Mouse (Mus musculus): Measurements from ENCODE around the gene Tekt2. TPM values are rescaled to one million over a fixed set of nuclear protein-coding genes. Genes with fewer than 3 reads are reported as not detected.

Tekt2 gene
- polyA plus RNA-seq, 1 experiment = 507 TPM

- TF ChIP-seq CTCF (IDR thresholded peaks at IDR 0.05; ENCODE audit: control insufficient read depth, insufficient read depth, insufficient replicate concordance, low read depth, low read length) (no peak), POLR2A (IDR thresholded peaks at IDR 0.05; ENCODE audit: control insufficient read depth, low read depth, low read length) (no peak)
- Histone ChIP-seq H3K27me3 (ENCODE audit: control insufficient read depth, insufficient read depth, low read length) (no peaks in the 10 kb centered on the region), H3K4me3 (ENCODE audit: control insufficient read depth, low read depth, low read length) (no peak overlapping the region), H3K36me3 (ENCODE audit: control insufficient read depth, insufficient read depth, low read length) (no peaks in the 10 kb centered on the region), H3K27ac (ENCODE audit: control insufficient read depth, insufficient read depth, low read depth, low read length) (no peak overlapping the region), H3K4me1 (ENCODE audit: control insufficient read depth, insufficient read depth, low read length) (peaks cover 3% of the 10 kb centered on the region)
Observed at GRCm38 (mm10) chr4:126316443-126317040, 8.9 kb downstream of the Tekt2 start.

- Histone ChIP-seq H3K36me3 (ENCODE audit: control insufficient read depth, insufficient read depth, low read length) (no peaks in the 10 kb centered on the region), H3K4me3 (ENCODE audit: control insufficient read depth, low read depth, low read length) (no peak overlapping the region), H3K27me3 (ENCODE audit: control insufficient read depth, insufficient read depth, low read length) (no peaks in the 10 kb centered on the region), H3K27ac (ENCODE audit: control insufficient read depth, insufficient read depth, low read depth, low read length) (no peak overlapping the region), H3K4me1 (ENCODE audit: control insufficient read depth, insufficient read depth, low read length) (peaks cover 3% of the 10 kb centered on the region)
- TF ChIP-seq POLR2A (IDR thresholded peaks at IDR 0.05; ENCODE audit: control insufficient read depth, low read depth, low read length) = no peak
- TF ChIP-seq CTCF (IDR thresholded peaks at IDR 0.05; ENCODE audit: control insufficient read depth, insufficient read depth, insufficient replicate concordance, low read depth, low read length) = no peak
Observed at GRCm38 (mm10) chr4:126315931-126316330, 9.6 kb downstream of the Tekt2 start.

- H3K4me3 ChIP-seq (ENCODE audit: control insufficient read depth, low read depth, low read length) = no peak overlapping the region
- H3K27me3 ChIP-seq (ENCODE audit: control insufficient read depth, insufficient read depth, low read length) = no peaks in the 10 kb centered on the region
- TF ChIP-seq POLR2A (IDR thresholded peaks at IDR 0.05; ENCODE audit: control insufficient read depth, low read depth, low read length) (no peak), CTCF (IDR thresholded peaks at IDR 0.05; ENCODE audit: control insufficient read depth, insufficient read depth, insufficient replicate concordance, low read depth, low read length) (no peak)
- H3K4me1 ChIP-seq (ENCODE audit: control insufficient read depth, insufficient read depth, low read length) = peaks cover 8% of the 10 kb centered on the region; the same call in 1 of the 2 replicates
- no peak overlapping the region for H3K27ac ChIP-seq (ENCODE audit: control insufficient read depth, insufficient read depth, low read depth, low read length)
- H3K36me3 ChIP-seq (ENCODE audit: control insufficient read depth, insufficient read depth, low read length) = no peaks in the 10 kb centered on the region
Observed at GRCm38 (mm10) chr4:126314393-126314792, 11.1 kb downstream of the Tekt2 start.

GRCm38 (mm10) chr4:126313202-126313601 is 12.3 kb downstream of the Tekt2 start:
- Histone ChIP-seq H3K4me1 (ENCODE audit: control insufficient read depth, insufficient read depth, low read length) (peaks cover 8% of the 10 kb centered on the region; the same call in 1 of the 2 replicates), H3K36me3 (ENCODE audit: control insufficient read depth, insufficient read depth, low read length) (no peaks in the 10 kb centered on the region), H3K4me3 (ENCODE audit: control insufficient read depth, low read depth, low read length) (no peak overlapping the region), H3K27ac (ENCODE audit: control insufficient read depth, insufficient read depth, low read depth, low read length) (no peak overlapping the region), H3K27me3 (ENCODE audit: control insufficient read depth, insufficient read depth, low read length) (no peaks in the 10 kb centered on the region)
- TF ChIP-seq CTCF (IDR thresholded peaks at IDR 0.05; ENCODE audit: control insufficient read depth, insufficient read depth, insufficient replicate concordance, low read depth, low read length) (no peak), POLR2A (IDR thresholded peaks at IDR 0.05; ENCODE audit: control insufficient read depth, low read depth, low read length) (no peak)

- H3K27me3 ChIP-seq (ENCODE audit: control insufficient read depth, insufficient read depth, low read length) = no peaks in the 10 kb centered on the region
- TF ChIP-seq POLR2A (IDR thresholded peaks at IDR 0.05; ENCODE audit: control insufficient read depth, low read depth, low read length) = no peak
- TF ChIP-seq CTCF (IDR thresholded peaks at IDR 0.05; ENCODE audit: control insufficient read depth, insufficient read depth, insufficient replicate concordance, low read depth, low read length) = no peak
- H3K4me1 ChIP-seq (ENCODE audit: control insufficient read depth, insufficient read depth, low read length) = peaks cover 8% of the 10 kb centered on the region; the same call in 1 of the 2 replicates
- no peaks in the 10 kb centered on the region for H3K36me3 ChIP-seq (ENCODE audit: control insufficient read depth, insufficient read depth, low read length)
- no peak overlapping the region for H3K27ac ChIP-seq (ENCODE audit: control insufficient read depth, insufficient read depth, low read depth, low read length)
- no peak overlapping the region for H3K4me3 ChIP-seq (ENCODE audit: control insufficient read depth, low read depth, low read length)
Observed at GRCm38 (mm10) chr4:126311566-126312200, 13.8 kb downstream of the Tekt2 start.

- no peaks in the 10 kb centered on the region for H3K27me3 ChIP-seq (ENCODE audit: control insufficient read depth, insufficient read depth, low read length)
- TF ChIP-seq CTCF (IDR thresholded peaks at IDR 0.05; ENCODE audit: control insufficient read depth, insufficient read depth, insufficient replicate concordance, low read depth, low read length) (no peak), POLR2A (IDR thresholded peaks at IDR 0.05; ENCODE audit: control insufficient read depth, low read depth, low read length) (no peak)
- H3K27ac ChIP-seq (ENCODE audit: control insufficient read depth, insufficient read depth, low read depth, low read length) = no peak overlapping the region
- no peak overlapping the region for H3K4me3 ChIP-seq (ENCODE audit: control insufficient read depth, low read depth, low read length)
- peaks cover 8% of the 10 kb centered on the region; the same call in 1 of the 2 replicates for H3K4me1 ChIP-seq (ENCODE audit: control insufficient read depth, insufficient read depth, low read length)
- H3K36me3 ChIP-seq (ENCODE audit: control insufficient read depth, insufficient read depth, low read length) = no peaks in the 10 kb centered on the region
Observed at GRCm38 (mm10) chr4:126310344-126310743, 15.1 kb downstream of the Tekt2 start.

- Histone ChIP-seq H3K4me1 (ENCODE audit: control insufficient read depth, insufficient read depth, low read length) (peaks cover 8% of the 10 kb centered on the region; the same call in 1 of the 2 replicates), H3K4me3 (ENCODE audit: control insufficient read depth, low read depth, low read length) (peak overlapping the region; percentile 74), H3K36me3 (ENCODE audit: control insufficient read depth, insufficient read depth, low read length) (no peaks in the 10 kb centered on the region), H3K27ac (ENCODE audit: control insufficient read depth, insufficient read depth, low read depth, low read length) (no peak overlapping the region), H3K27me3 (ENCODE audit: control insufficient read depth, insufficient read depth, low read length) (no peaks in the 10 kb centered on the region)
- TF ChIP-seq CTCF (IDR thresholded peaks at IDR 0.05; ENCODE audit: control insufficient read depth, insufficient read depth, insufficient replicate concordance, low read depth, low read length) (peak; percentile 75; the same call in 1 of the 2 replicates), POLR2A (IDR thresholded peaks at IDR 0.05; ENCODE audit: control insufficient read depth, low read depth, low read length) (no peak)
Observed at GRCm38 (mm10) chr4:126309922-126310309, 15.6 kb downstream of the Tekt2 start.
